Mouse (Mus musculus): ENCODE data around the gene Cacna1e.

GRCm38 (mm10) chr1:154830051-154830450, 54.2 kb downstream of the Cacna1e start:
- no peak for TF ChIP-seq GATA1 (IDR thresholded peaks at IDR 0.05; ENCODE audit: low read length)
- TF ChIP-seq TAL1 (IDR thresholded peaks at IDR 0.05; ENCODE audit: low read length): no peak
